Mouse (Mus musculus) liver, embryonic 12.5 days (tissue): ENCODE measurements around the gene 1700123O20Rik. TPM values are rescaled to one million over a fixed set of nuclear protein-coding genes. Genes with fewer than 3 reads are reported as not detected.

Experiments
- ATAC-seq: fragments of 200-750 bp; cut with Nextera tagmentation; 2 replicates; pipeline ENCODE4 v1.8.0; 2017; ENCODE audit warnings: moderate number of reproducible peaks, mild to moderate bottlenecking, moderate library complexity
- H3K27ac ChIP-seq: fragments of 300-500 bp; sonication (generic); 2 replicates; pipeline ENCODE4 v1.5.1; 2016; ENCODE audit warnings: mild to moderate bottlenecking
- H3K27me3 ChIP-seq: fragments of 300-500 bp; sonication (generic); replicated peaks from 2 replicates; pipeline ENCODE4 v1.6.1; 2016; ENCODE audit warnings: mild to moderate bottlenecking, moderate library complexity
- H3K36me3 ChIP-seq: fragments of 300-500 bp; sonication (generic); 2 replicates; pipeline ENCODE4 v1.6.1; 2016; ENCODE audit warnings: mild to moderate bottlenecking, moderate library complexity
- H3K4me1 ChIP-seq: fragments of 300-500 bp; sonication (generic); 2 replicates; pipeline ENCODE4 v1.6.1; 2016
- H3K4me2 ChIP-seq: fragments of 300-500 bp; sonication (generic); 2 replicates; pipeline ENCODE4 v1.6.1; 2016; ENCODE audit warnings: mild to moderate bottlenecking, moderate library complexity
- H3K4me3 ChIP-seq: fragments of 300-500 bp; sonication (generic); 2 replicates; pipeline ENCODE4 v1.5.1; 2016; ENCODE audit warnings: mild to moderate bottlenecking, moderate library complexity
- H3K9ac ChIP-seq: fragments of 300-500 bp; sonication (generic); 2 replicates; pipeline ENCODE4 v1.6.1; 2016; ENCODE audit warnings: mild to moderate bottlenecking, moderate library complexity
- H3K9me3 ChIP-seq: fragments of 300-500 bp; sonication (generic); replicated peaks from 2 replicates; pipeline ENCODE4 v1.6.1; 2016; ENCODE audit warnings: mild to moderate bottlenecking, moderate library complexity
- WGBS: fragments of 180-500 bp; shearing (Covaris S2); methylation state at CpG from one replicate; pipeline ENCODE4 v1.1.7; 2016; ENCODE audit not compliant: insufficient replicate concordance; 5-methylcytosine and 5-hydroxymethylcytosine counted together
- microRNA-seq: library from miRNA; unstranded; fragments of <30 nt; microRNA quantifications from one replicate; pipeline ENCODE4, GENCODE M21; 2017
- polyA plus RNA-seq: library from polyadenylated mRNA; unstranded; fragments of >200 nt; fragmentation: Nextera tagmentation; extraction: Ambion mirVana; gene quantifications from 2 replicates; pipeline ENCODE4 v1.2.1, GENCODE M21; 2016

Gene 1700123O20Rik
- polyA plus RNA-seq, 1 experiment from 2014 or later = 53.9 TPM

DNA sequence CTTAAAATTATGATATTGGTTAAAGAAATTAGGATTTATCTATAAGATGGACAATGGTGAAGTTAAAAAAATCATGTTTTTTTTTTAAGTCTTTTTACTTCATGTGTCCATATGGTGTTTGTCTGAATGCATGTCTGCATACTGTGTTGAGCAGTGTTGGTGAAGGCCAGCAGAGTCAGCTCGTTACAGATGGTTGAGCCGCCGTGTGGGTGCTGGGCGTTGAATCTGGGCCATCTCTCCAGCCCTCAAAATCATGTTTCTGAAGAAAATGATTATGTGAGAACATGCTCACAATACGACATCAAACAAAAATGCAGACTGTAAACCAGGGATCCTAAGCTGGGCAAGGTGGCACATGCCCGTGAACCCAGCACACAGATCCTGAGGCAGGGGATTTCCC, 44.3 kb downstream of the 1700123O20Rik start:
- Histone ChIP-seq H3K4me2 (no peak overlapping the region), H3K9me3 (no peaks in the 10 kb centered on the region), H3K4me3 (no peak overlapping the region), H3K27me3 (peaks cover 11% of the 10 kb centered on the region), H3K4me1 (no peaks in the 10 kb centered on the region), H3K36me3 (no peaks in the 10 kb centered on the region), H3K27ac (no peak overlapping the region), H3K9ac (no peak overlapping the region)
- ATAC-seq = no peak
- WGBS = 83% methylated on average over 6 of the region's 6 CpGs

DNA sequence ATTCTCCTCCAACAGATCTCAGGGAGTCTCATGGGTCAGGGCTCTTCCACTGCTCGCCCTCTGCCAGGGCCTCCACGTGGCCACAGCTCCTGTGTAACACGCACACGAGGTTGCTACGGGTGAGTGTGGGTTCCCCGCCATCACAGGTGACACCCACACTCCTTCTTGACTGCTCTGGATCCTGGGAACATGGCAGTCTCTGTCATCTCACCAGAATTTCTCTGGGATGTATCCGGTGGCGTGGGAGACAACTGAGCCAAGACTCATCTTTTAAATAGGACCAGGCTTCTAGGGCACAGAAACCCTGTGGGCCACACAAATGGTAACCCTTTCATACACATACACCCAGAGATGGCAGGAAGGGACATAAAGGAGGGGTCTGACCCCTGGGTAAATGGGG, 46.2 kb downstream of the 1700123O20Rik start:
- no peak overlapping the region for H3K9ac ChIP-seq
- H3K4me1 ChIP-seq = no peaks in the 10 kb centered on the region; the same call in 1 of the 2 replicates
- 78% methylated on average over 8 of the region's 8 CpGs for WGBS
- no peaks in the 10 kb centered on the region for H3K9me3 ChIP-seq
- no peak overlapping the region for H3K4me3 ChIP-seq
- peaks cover 11% of the 10 kb centered on the region for H3K27me3 ChIP-seq
- no peak overlapping the region for H3K27ac ChIP-seq
- ATAC-seq = no peak
- H3K4me2 ChIP-seq = no peak overlapping the region
- no peaks in the 10 kb centered on the region for H3K36me3 ChIP-seq

DNA sequence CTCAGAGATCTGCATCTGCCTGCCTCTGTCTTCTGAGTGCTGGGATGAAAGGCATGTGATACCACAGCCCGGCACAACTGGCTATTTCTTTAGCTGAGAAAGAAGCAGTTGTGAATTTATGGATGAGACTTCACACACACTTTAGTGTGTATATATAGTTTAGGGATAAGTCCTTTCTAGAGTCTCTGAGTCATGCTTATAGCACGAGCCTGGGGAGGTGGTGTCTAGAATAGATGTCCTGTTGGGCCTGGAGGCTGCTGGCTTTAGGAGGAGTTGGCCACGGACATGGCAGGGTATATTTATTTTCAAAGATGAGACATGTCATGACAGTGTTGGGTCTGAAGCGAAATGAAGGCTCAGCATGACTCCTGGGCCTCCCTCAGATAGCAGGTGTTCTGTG, 48.0 kb downstream of the 1700123O20Rik start:
- no peak overlapping the region for H3K27ac ChIP-seq
- H3K4me3 ChIP-seq = no peak overlapping the region
- H3K9ac ChIP-seq = no peak overlapping the region
- H3K9me3 ChIP-seq = no peaks in the 10 kb centered on the region
- ATAC-seq = no peak
- H3K4me2 ChIP-seq = no peak overlapping the region
- peaks cover 11% of the 10 kb centered on the region for H3K27me3 ChIP-seq
- H3K4me1 ChIP-seq = no peaks in the 10 kb centered on the region; the same call in 1 of the 2 replicates
- WGBS = 57% methylated on average over 4 of the region's 4 CpGs
- no peaks in the 10 kb centered on the region for H3K36me3 ChIP-seq

DNA sequence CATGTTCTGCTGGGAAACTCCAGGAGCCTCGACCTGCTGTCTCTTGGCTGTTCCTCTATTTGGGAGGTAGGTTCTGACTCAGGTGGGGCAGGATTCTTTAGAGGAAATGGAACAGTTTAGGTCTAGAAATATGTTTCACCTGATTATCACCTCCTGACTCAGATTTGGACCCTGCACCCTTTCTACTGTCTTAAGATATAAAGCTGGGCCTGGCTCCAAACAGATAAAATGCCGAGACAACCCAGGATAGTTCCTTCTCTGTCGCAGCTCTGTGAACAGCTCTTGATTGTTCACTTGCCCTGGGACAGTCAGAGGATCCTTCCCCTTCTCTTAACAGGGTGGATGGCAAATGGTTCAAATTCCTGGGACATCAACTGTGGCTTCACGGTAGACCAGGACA, 49.2 kb downstream of the 1700123O20Rik start:
- no peak for ATAC-seq
- Histone ChIP-seq H3K4me1 (no peaks in the 10 kb centered on the region; the same call in 1 of the 2 replicates), H3K9ac (no peak overlapping the region), H3K27ac (no peak overlapping the region), H3K36me3 (no peaks in the 10 kb centered on the region), H3K27me3 (peaks cover 11% of the 10 kb centered on the region), H3K4me3 (no peak overlapping the region), H3K9me3 (no peaks in the 10 kb centered on the region), H3K4me2 (no peak overlapping the region)
- WGBS = 45% methylated on average over 4 of the region's 4 CpGs

DNA sequence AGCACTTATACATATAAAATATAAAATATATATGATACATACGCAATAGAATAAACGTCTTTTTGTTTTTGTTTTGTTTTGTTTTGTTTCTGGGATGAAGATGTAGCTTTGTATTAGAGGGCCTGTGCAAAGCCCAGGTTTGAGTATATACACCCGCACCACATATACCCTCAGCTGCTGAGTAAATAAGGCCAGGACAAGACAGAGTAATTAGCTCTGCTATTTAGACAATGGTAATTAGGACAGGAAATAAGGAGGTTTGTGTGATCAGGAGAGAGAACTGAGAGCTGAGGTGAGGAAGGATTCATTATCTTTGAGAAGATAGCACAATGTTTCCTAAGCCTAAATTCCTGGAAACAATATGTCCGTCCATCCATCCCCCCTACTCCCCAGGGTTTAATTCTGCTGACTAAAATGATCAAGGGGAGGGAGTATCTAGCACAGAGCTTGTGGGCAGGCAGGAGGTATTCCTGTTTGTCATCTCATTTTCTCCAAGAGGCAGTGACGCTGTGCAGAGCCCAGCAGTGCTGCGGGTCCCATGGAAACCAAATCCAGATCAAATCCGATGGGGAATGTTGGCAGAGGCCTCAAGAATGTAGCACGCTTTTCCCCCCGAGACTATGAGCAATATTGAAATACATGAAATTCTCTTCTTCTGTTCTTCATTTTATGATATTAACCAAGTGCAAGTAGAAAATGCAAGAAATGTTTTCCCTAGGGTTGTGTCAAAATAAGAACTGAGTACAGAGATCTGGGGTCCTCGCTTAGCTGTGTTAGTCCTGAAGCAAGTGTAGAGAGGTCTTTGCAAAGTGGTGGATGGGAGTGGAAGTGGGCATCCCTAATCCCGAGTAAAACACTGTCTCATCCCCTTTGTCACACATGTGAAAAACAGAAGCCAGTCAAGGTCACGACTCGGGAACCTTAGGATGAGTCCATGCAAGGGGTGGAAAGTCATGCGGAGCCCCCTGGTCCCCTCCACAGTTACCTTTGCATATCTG, 50.8 kb downstream of the 1700123O20Rik start:
- no peak overlapping the region for H3K27ac ChIP-seq
- no peak for ATAC-seq
- H3K9me3 ChIP-seq = no peaks in the 10 kb centered on the region
- no peaks in the 10 kb centered on the region for H3K36me3 ChIP-seq
- WGBS = 63% methylated on average over 14 of the region's 14 CpGs
- H3K4me2 ChIP-seq = no peak overlapping the region
- H3K4me1 ChIP-seq = no peaks in the 10 kb centered on the region; the same call in 1 of the 2 replicates
- H3K9ac ChIP-seq = no peak overlapping the region
- H3K4me3 ChIP-seq = no peak overlapping the region
- peaks cover 11% of the 10 kb centered on the region; the same call in 1 of the 2 replicates for H3K27me3 ChIP-seq

DNA sequence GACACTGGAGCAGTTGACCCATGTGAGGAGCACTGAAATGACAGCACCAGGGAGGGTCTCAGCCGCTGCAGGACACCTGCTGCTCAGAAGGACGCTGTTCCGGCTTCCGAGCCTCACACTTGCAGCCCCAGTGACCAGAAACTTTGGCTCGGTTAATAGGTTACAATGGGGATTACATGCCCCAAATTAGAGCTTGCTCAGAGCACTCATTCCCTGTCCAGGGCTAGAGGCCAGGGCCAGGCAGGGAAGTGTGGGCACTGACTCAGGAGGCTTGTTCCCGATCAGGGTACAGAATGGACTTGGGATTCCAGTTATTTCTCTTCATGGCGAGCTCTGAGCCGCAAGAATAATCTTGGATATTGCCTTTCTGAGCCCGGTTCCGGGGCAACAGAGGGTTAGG, 51.6 kb downstream of the 1700123O20Rik start:
- no peak overlapping the region for H3K27ac ChIP-seq
- H3K4me1 ChIP-seq = peaks cover 5% of the 10 kb centered on the region; the same call in 1 of the 2 replicates
- no peak overlapping the region for H3K4me3 ChIP-seq
- no peaks in the 10 kb centered on the region for H3K36me3 ChIP-seq
- no peak for ATAC-seq
- 70% methylated on average over 10 of the region's 10 CpGs for WGBS
- H3K27me3 ChIP-seq = peaks cover 4% of the 10 kb centered on the region; the same call in 1 of the 2 replicates
- no peak overlapping the region for H3K9ac ChIP-seq
- no peak overlapping the region for H3K4me2 ChIP-seq
- H3K9me3 ChIP-seq = no peaks in the 10 kb centered on the region

Small RNA genes within 50 kb of the gene (microRNA-seq; reads per million reads assigned to microRNA genes)
- not detected for gene Mir6948

Other genes with a start within 250 kb of the 1700123O20Rik start
- 31.2 and 32.9 TPM in 2 replicates for gene Lrp10, start 222.1 kb upstream of the 1700123O20Rik start, polyA plus RNA-seq
- gene Rem2, start 210.1 kb upstream of the 1700123O20Rik start, polyA plus RNA-seq = 0.19 and 0.39 TPM in 2 replicates
- gene Prmt5, start 168.7 kb upstream of the 1700123O20Rik start, polyA plus RNA-seq = 60.6 and 61.1 TPM in 2 replicates
- 49.3 and 52.0 TPM in 2 replicates for gene Haus4, start 131.6 kb upstream of the 1700123O20Rik start, polyA plus RNA-seq
- 10.4 and 12.7 TPM in 2 replicates for gene Ajuba, start 108.7 kb upstream of the 1700123O20Rik start, polyA plus RNA-seq
- gene 4931414P19Rik, start 80.2 kb upstream of the 1700123O20Rik start, polyA plus RNA-seq = 3.7 and 4.1 TPM in 2 replicates
- 281 and 292 TPM in 2 replicates for gene Psmb5, start 68.2 kb upstream of the 1700123O20Rik start, polyA plus RNA-seq
- not detected in 2 replicates for gene Psmb11, start 64.8 kb upstream of the 1700123O20Rik start, polyA plus RNA-seq
- gene Gm17606, start 45.3 kb upstream of the 1700123O20Rik start, polyA plus RNA-seq = not detected in 2 replicates
- 0.61 and 1.0 TPM in 2 replicates for gene Cdh24, start 44.9 kb upstream of the 1700123O20Rik start, polyA plus RNA-seq
- 74.1 and 76.0 TPM in 2 replicates for gene Acin1, start 715 bp downstream of the 1700123O20Rik start, polyA plus RNA-seq
- gene Gm29776, start 12.6 kb downstream of the 1700123O20Rik start, polyA plus RNA-seq = 0.05 TPM in 1 of 2 replicates, not detected in the other
- 3.3 and 3.7 TPM in 2 replicates for gene Cebpe, start 26.0 kb downstream of the 1700123O20Rik start, polyA plus RNA-seq
- 2.8 and 3.4 TPM in 2 replicates for gene Slc7a8, start 95.7 kb downstream of the 1700123O20Rik start, polyA plus RNA-seq
- gene Rnf212b, start 127.9 kb downstream of the 1700123O20Rik start, polyA plus RNA-seq = not detected in 2 replicates
- 4.0 and 4.1 TPM in 2 replicates for gene Homez, start 184.7 kb downstream of the 1700123O20Rik start, polyA plus RNA-seq
- gene Ppp1r3e, start 191.3 kb downstream of the 1700123O20Rik start, polyA plus RNA-seq = 0.80 and 0.83 TPM in 2 replicates
- gene Bcl2l2, start 197.2 kb downstream of the 1700123O20Rik start, polyA plus RNA-seq = 0.83 and 1.2 TPM in 2 replicates
- 0.14 TPM in 1 of 2 replicates, not detected in the other for gene Gm20521, start 197.2 kb downstream of the 1700123O20Rik start, polyA plus RNA-seq
- 97.0 and 97.9 TPM in 2 replicates for gene Pabpn1, start 206.3 kb downstream of the 1700123O20Rik start, polyA plus RNA-seq
- 5.9 and 6.0 TPM in 2 replicates for gene Slc22a17, start 226.9 kb downstream of the 1700123O20Rik start, polyA plus RNA-seq
- 1.5 and 2.0 TPM in 2 replicates for gene Efs, start 239.9 kb downstream of the 1700123O20Rik start, polyA plus RNA-seq
- not detected in 2 replicates for gene Il25, start 246.5 kb downstream of the 1700123O20Rik start, polyA plus RNA-seq